Mouse (Mus musculus) heart, postnatal 0 days (tissue): ENCODE results near the gene Slc6a5.

Source experiments
- CTCF ChIP-seq: IDR thresholded peaks from 2 replicates; pipeline ENCODE4 v1.5.1; 2016; ENCODE audit warnings: antibody characterized with exemption, control low read depth, low read depth
- EP300 ChIP-seq: IDR thresholded peaks from 2 replicates; pipeline ENCODE4 v1.6.1; 2016; ENCODE audit warnings: antibody characterized with exemption, low read depth

- TF ChIP-seq EP300, result no peak
- no peak for TF ChIP-seq CTCF
Observed at GRCm38 (mm10) chr7:49913728-49914328, 3.9 kb downstream of the Slc6a5 start.
